Mouse (Mus musculus) forebrain, embryonic 11.5 days (tissue): Measurements from ENCODE around the gene Wdr37. TPM values are rescaled to one million over a fixed set of nuclear protein-coding genes. Genes with fewer than 3 reads are reported as not detected.
"Not testable (repeated sequence)": the region's sequence is repeated elsewhere in the genome, so short reads cannot be mapped to it uniquely, and the experiment has no call there.

Experiments
- ATAC-seq: fragments of 200-750 bp; cut with Nextera tagmentation; replicated peaks from 2 replicates; pipeline ENCODE4 v1.8.0; 2017; ENCODE audit warnings: moderate TSS enrichment; ENCODE audit not compliant: low FRiP score
- DNase-seq: peaks from one replicate; pipeline ENCODE4 v3.0.0-alpha.2; 2017; ENCODE audit warnings: low spot score
- H3K27ac ChIP-seq: fragments of 300-500 bp; sonication (generic); 2 replicates; pipeline ENCODE4 v1.5.1; 2014; ENCODE audit warnings: low read depth, low read length
- H3K27me3 ChIP-seq: fragments of 300-500 bp; sonication (generic); 2 replicates; pipeline ENCODE4 v1.6.1; 2014; ENCODE audit warnings: mild to moderate bottlenecking, low read length, mixed read lengths; ENCODE audit not compliant: control insufficient read depth, insufficient read depth
- H3K36me3 ChIP-seq: fragments of 300-500 bp; sonication (generic); 2 replicates; pipeline ENCODE4 v1.6.1; 2014; ENCODE audit warnings: mild to moderate bottlenecking, low read length, moderate library complexity, mixed read lengths; ENCODE audit not compliant: control insufficient read depth, insufficient read depth
- H3K4me1 ChIP-seq: fragments of 300-500 bp; sonication (generic); replicated peaks from 2 replicates; pipeline ENCODE4 v1.6.1; 2014; ENCODE audit warnings: low read length, mixed read lengths; ENCODE audit not compliant: control insufficient read depth, insufficient read depth
- H3K4me2 ChIP-seq: fragments of 300-500 bp; sonication (generic); 2 replicates; pipeline ENCODE4 v1.6.1; 2014; ENCODE audit warnings: low read depth, mild to moderate bottlenecking, low read length, moderate library complexity, mixed read lengths; ENCODE audit not compliant: severe bottlenecking
- H3K4me3 ChIP-seq: fragments of 300-500 bp; sonication (generic); 2 replicates; pipeline ENCODE4 v1.5.1; 2014; ENCODE audit warnings: low read depth, low read length
- H3K9ac ChIP-seq: fragments of 300-500 bp; sonication (generic); 2 replicates; pipeline ENCODE4 v1.6.1; 2014; ENCODE audit warnings: low read length
- H3K9me3 ChIP-seq: fragments of 300-500 bp; sonication (generic); 2 replicates; pipeline ENCODE4 v1.6.1; 2016; ENCODE audit warnings: low read length, mixed read lengths; ENCODE audit not compliant: control insufficient read depth
- WGBS: fragments of 180-500 bp; shearing (Covaris S2); extraction: QIAGEN DNeasy Blood & Tissue Kit; methylation state at CpG from one replicate; pipeline ENCODE4 v1.1.7; 2014; 5-methylcytosine and 5-hydroxymethylcytosine counted together
- polyA plus RNA-seq: library from polyadenylated mRNA; unstranded; fragments of >200 nt; fragmentation: Nextera tagmentation; extraction: Ambion mirVana; gene quantifications from 2 replicates; pipeline ENCODE4 v1.2.1, GENCODE M21; 2014

Wdr37 gene
- 43.0 and 43.5 TPM in 2 replicates for polyA plus RNA-seq

GRCm38 (mm10) chr13:8871314-8871962 lies at the start of gene Wdr37:
Gene Wdr37 (minus strand): TSS chr13:8871909.
- H3K9me3 ChIP-seq = no peaks in the 10 kb centered on the region
- ATAC-seq (peak; percentile 19; the same call in 1 of the 2 replicates), DNase-seq (no peak)
- 2% methylated on average over 18 of the region's 18 CpGs for WGBS
- peak within 1 kb of the TSS; percentile 78 for H3K4me2 ChIP-seq
- H3K27ac ChIP-seq = peak within 1 kb of the TSS; percentile 96
- H3K4me1 ChIP-seq = no peaks in the 10 kb centered on the region
- H3K27me3 ChIP-seq = no peaks in the 10 kb centered on the region
- peak within 1 kb of the TSS; percentile 88 for H3K9ac ChIP-seq
- H3K4me3 ChIP-seq = peak within 1 kb of the TSS; percentile 58
- no peaks in the 10 kb centered on the region for H3K36me3 ChIP-seq

GRCm38 (mm10) chr13:8913890-8914289 lies 42.2 kb upstream of the Wdr37 start:
- not testable (repeated sequence) for H3K36me3 ChIP-seq, H3K9ac ChIP-seq, ATAC-seq, H3K4me1 ChIP-seq, H3K4me3 ChIP-seq, H3K4me2 ChIP-seq, H3K9me3 ChIP-seq, H3K27ac ChIP-seq, H3K27me3 ChIP-seq, DNase-seq
- 89% methylated on average over 8 of the region's 8 CpGs for WGBS

GRCm38 (mm10) chr13:8905986-8906385 lies 34.3 kb upstream of the Wdr37 start:
- DNase-seq, ATAC-seq, H3K27ac ChIP-seq, H3K27me3 ChIP-seq, H3K9me3 ChIP-seq, H3K9ac ChIP-seq, H3K4me2 ChIP-seq, H3K4me1 ChIP-seq, H3K36me3 ChIP-seq, H3K4me3 ChIP-seq: not testable (repeated sequence)
- WGBS = 95% methylated on average over 2 of the region's 2 CpGs

- H3K27me3 ChIP-seq = no peaks in the 10 kb centered on the region
- no peak overlapping the region for H3K4me3 ChIP-seq
- peaks cover 6% of the 10 kb centered on the region for H3K36me3 ChIP-seq
- DNase-seq (no peak), ATAC-seq (no peak)
- no peak overlapping the region for H3K4me2 ChIP-seq
- H3K4me1 ChIP-seq = no peaks in the 10 kb centered on the region
- no peaks in the 10 kb centered on the region for H3K9me3 ChIP-seq
- no peak overlapping the region for H3K27ac ChIP-seq
- H3K9ac ChIP-seq = no peak overlapping the region
- WGBS = 98% methylated on average over 1 of the region's 1 CpGs
Observed at GRCm38 (mm10) chr13:8888603-8889002, 16.9 kb upstream of the Wdr37 start.

- ATAC-seq = no peak
- Histone ChIP-seq H3K4me3 (peak overlapping the region; percentile 69), H3K36me3 (peaks cover 6% of the 10 kb centered on the region), H3K9ac (peak overlapping the region; percentile 76), H3K4me1 (no peaks in the 10 kb centered on the region), H3K9me3 (no peaks in the 10 kb centered on the region), H3K27ac (peak overlapping the region; percentile 95), H3K4me2 (peak overlapping the region; percentile 54), H3K27me3 (no peaks in the 10 kb centered on the region)
- DNase-seq = no peak
- WGBS = 4% methylated on average over 9 of the region's 9 CpGs
Observed at GRCm38 (mm10) chr13:8886185-8886560, 14.5 kb upstream of the Wdr37 start.

GRCm38 (mm10) chr13:8885445-8886184 lies 13.9 kb upstream of the Wdr37 start, which contains the start of gene Idi1:
Gene Idi1 (plus strand): TSS chr13:8885501.
- WGBS = under 1% methylated on average over 46 of the region's 46 CpGs
- peak within 1 kb of the TSS; percentile 54 for H3K4me2 ChIP-seq
- peak; percentile 100 for ATAC-seq
- peak within 1 kb of the TSS; percentile 76 for H3K9ac ChIP-seq
- H3K9me3 ChIP-seq = no peaks in the 10 kb centered on the region
- H3K27me3 ChIP-seq = no peaks in the 10 kb centered on the region
- peak within 1 kb of the TSS; percentile 69 for H3K4me3 ChIP-seq
- peak within 1 kb of the TSS; percentile 95 for H3K27ac ChIP-seq
- no peaks in the 10 kb centered on the region for H3K4me1 ChIP-seq
- peaks cover 6% of the 10 kb centered on the region for H3K36me3 ChIP-seq
- DNase-seq = peak; percentile 97

- 86% methylated on average over 5 of the region's 5 CpGs for WGBS
- H3K36me3 ChIP-seq, H3K4me3 ChIP-seq, DNase-seq, H3K27ac ChIP-seq, H3K9me3 ChIP-seq, ATAC-seq, H3K4me1 ChIP-seq, H3K4me2 ChIP-seq, H3K27me3 ChIP-seq, H3K9ac ChIP-seq: not testable (repeated sequence)
Observed at GRCm38 (mm10) chr13:8883870-8884269, 12.2 kb upstream of the Wdr37 start.

GRCm38 (mm10) chr13:8881611-8882010 lies 9.9 kb upstream of the Wdr37 start:
- Histone ChIP-seq H3K27ac (no peak overlapping the region), H3K9ac (no peak overlapping the region), H3K4me3 (no peak overlapping the region), H3K4me2 (no peak overlapping the region), H3K27me3 (no peaks in the 10 kb centered on the region), H3K36me3 (no peaks in the 10 kb centered on the region), H3K4me1 (no peaks in the 10 kb centered on the region), H3K9me3 (no peaks in the 10 kb centered on the region)
- DNase-seq = no peak
- ATAC-seq = no peak
- WGBS = 79% methylated on average over 3 of the region's 3 CpGs
